Mouse (Mus musculus): Measurements from ENCODE around the gene Tmem217.
"Not testable (repeated sequence)": the region's sequence is repeated elsewhere in the genome, so short reads cannot be mapped to it uniquely, and the experiment has no call there.

Tmem217 gene

GRCm38 (mm10) chr17:29549543-29550428, 2.4 kb downstream of the Tmem217 start, which contains the start of the genes Gm17657 and Tbc1d22b:
Gene Gm17657, minus strand, starts transcription at chr17:29549638.
Gene Tbc1d22b, plus strand, starts transcription at chr17:29549785.
- peak; percentile 93 for DNase-seq (ENCODE audit: low read depth, low spot score)

- DNase-seq (ENCODE audit: low read depth, low spot score), result no peak
These were observed 3.2 kb downstream of the Tmem217 start for GRCm38 (mm10) chr17:29548994-29549393.

GRCm38 (mm10) chr17:29548494-29548893, 3.7 kb downstream of the Tmem217 start:
- no peak for DNase-seq (ENCODE audit: low read depth, low spot score)

- no peak for DNase-seq (ENCODE audit: low read depth, low spot score)
These were observed 6.9 kb downstream of the Tmem217 start for GRCm38 (mm10) chr17:29545241-29545640.

- DNase-seq (ENCODE audit: low read depth, low spot score), result no peak
These were observed 8.1 kb downstream of the Tmem217 start for GRCm38 (mm10) chr17:29544064-29544463.

GRCm38 (mm10) chr17:29542831-29543690, 9.1 kb downstream of the Tmem217 start:
- no peak for DNase-seq (ENCODE audit: low read depth, low spot score)

GRCm38 (mm10) chr17:29541419-29541818, 10.8 kb downstream of the Tmem217 start:
- DNase-seq (ENCODE audit: low read depth, low spot score), result no peak

- no peak for DNase-seq (ENCODE audit: low read depth, low spot score)
These were observed 11.8 kb downstream of the Tmem217 start for GRCm38 (mm10) chr17:29540426-29540825.

- DNase-seq (ENCODE audit: low read depth, low spot score), result no peak
These were observed 18.3 kb downstream of the Tmem217 start for GRCm38 (mm10) chr17:29533866-29534265.

GRCm38 (mm10) chr17:29531757-29532384, 20.3 kb downstream of the Tmem217 start:
- no peak for DNase-seq (ENCODE audit: low read depth, low spot score)

GRCm38 (mm10) chr17:29531278-29531677, 20.9 kb downstream of the Tmem217 start:
- no peak for DNase-seq (ENCODE audit: low read depth, low spot score)

GRCm38 (mm10) chr17:29530508-29530907, 21.7 kb downstream of the Tmem217 start:
- DNase-seq (ENCODE audit: low read depth, low spot score), result no peak

GRCm38 (mm10) chr17:29528568-29529187, 23.5 kb downstream of the Tmem217 start:
- DNase-seq (ENCODE audit: low read depth, low spot score), result no peak

GRCm38 (mm10) chr17:29525613-29526012, 26.6 kb downstream of the Tmem217 start:
- DNase-seq (ENCODE audit: low read depth, low spot score), result no peak

GRCm38 (mm10) chr17:29519731-29520130, 32.5 kb downstream of the Tmem217 start:
- DNase-seq (ENCODE audit: low read depth, low spot score), result peak; percentile 58

GRCm38 (mm10) chr17:29518665-29519064, 33.5 kb downstream of the Tmem217 start:
- DNase-seq (ENCODE audit: low read depth, low spot score), result not testable (repeated sequence)

- no peak for DNase-seq (ENCODE audit: low read depth, low spot score)
These were observed 37.8 kb downstream of the Tmem217 start for GRCm38 (mm10) chr17:29514435-29514834.

GRCm38 (mm10) chr17:29513044-29513730, 39.0 kb downstream of the Tmem217 start:
- DNase-seq (ENCODE audit: low read depth, low spot score), result no peak

- DNase-seq (ENCODE audit: low read depth, low spot score), result no peak
These were observed 41.5 kb downstream of the Tmem217 start for GRCm38 (mm10) chr17:29510691-29511090.

GRCm38 (mm10) chr17:29508927-29509608, 43.1 kb downstream of the Tmem217 start:
- DNase-seq (ENCODE audit: low read depth, low spot score), result no peak
